Mouse (Mus musculus): ENCODE measurements around the gene Prss56.

DNA sequence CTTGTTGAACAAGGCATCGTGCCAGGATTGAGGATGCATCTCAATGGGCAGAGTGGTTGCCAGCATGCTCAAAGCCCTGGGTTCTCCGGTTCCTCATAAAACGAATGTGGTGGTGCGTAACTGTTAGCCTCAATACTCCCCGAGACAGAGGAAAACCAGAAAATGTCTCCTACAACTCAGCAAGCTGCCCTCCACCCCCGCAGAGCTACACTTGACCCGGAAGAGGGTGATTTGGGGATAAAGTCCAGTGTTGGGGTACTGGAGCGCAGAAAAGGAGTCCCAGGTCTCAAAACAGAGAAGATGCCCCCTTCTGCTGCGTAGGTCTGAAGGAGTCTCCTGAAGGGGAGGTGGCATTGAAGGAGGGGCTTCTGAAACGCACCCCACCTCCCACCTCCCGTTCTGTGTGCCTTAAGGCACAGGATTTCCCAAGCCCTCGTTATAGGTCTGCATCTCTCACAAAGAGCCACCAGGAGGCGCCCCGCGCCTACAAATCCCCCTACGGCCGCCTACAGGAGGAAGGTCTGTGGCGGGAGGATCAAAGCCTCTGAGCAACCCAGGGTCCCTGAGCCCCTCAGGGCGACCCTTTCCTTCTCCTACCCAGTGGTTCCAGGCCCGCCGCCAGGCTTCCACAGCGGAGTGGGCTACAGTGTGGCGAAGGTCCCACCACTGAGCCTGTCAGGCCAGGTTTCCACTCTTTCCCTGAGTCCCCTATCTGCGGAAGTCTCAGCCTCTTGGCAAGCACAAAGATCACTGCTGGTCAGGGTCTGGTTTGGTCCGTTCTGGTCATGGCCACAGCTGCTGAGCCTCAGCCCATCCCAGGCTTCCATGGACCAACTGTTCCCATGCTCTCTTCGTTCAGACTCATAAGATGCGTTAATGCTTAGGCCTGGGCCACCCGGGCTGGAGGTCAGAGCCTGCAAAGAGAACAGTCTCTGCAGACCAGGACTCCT lies 8.8 kb upstream of the Prss56 start:
- TF ChIP-seq CHD1 (IDR thresholded peaks at IDR 0.05; ENCODE audit: low read depth, low read length): no peak
- TF ChIP-seq ZC3H11A (IDR thresholded peaks at IDR 0.05; ENCODE audit: low read depth, low read length): no peak
- TF ChIP-seq ZMIZ1 (IDR thresholded peaks at IDR 0.05; ENCODE audit: low read depth, low read length): no peak
- TF ChIP-seq HCFC1 (IDR thresholded peaks at IDR 0.05; ENCODE audit: low read depth, low read length): no peak
- TF ChIP-seq BHLHE40 (IDR thresholded peaks at IDR 0.05; ENCODE audit: low read depth, low read length): no peak
- peak; percentile 62 to 95 for TF ChIP-seq CTCF (conservative IDR thresholded peaks at IDR 0.05 in 1 of 2, IDR thresholded peaks at IDR 0.05 in 1 of 2; ENCODE audit: low read depth in 2 of 2, low read length in 2 of 2)
